Mouse (Mus musculus): ENCODE results near the gene Fcrlb. TPM values are rescaled to one million over a fixed set of nuclear protein-coding genes. Genes with fewer than 3 reads are reported as not detected.

Gene Fcrlb
- polyA plus RNA-seq, 1 experiment from 2014 or later, result 0.27 TPM

GRCm38 (mm10) chr1:170884390-170884789, 28.4 kb downstream of the Fcrlb start:
- ATAC-seq, result peak; percentile 16; the same call in 1 of the 2 replicates

GRCm38 (mm10) chr1:170882915-170883485, 29.7 kb downstream of the Fcrlb start:
- peak overlapping the region; percentile 81 for H3K4me2 ChIP-seq (ENCODE audit: low read depth, low read length)
- peak overlapping the region; percentile 95 for H3K27ac ChIP-seq (ENCODE audit: low read length)
- H3K4me1 ChIP-seq (ENCODE audit: control insufficient read depth, insufficient read depth, low read length), result peaks cover 6% of the 10 kb centered on the region; the same call in 1 of the 2 replicates
- peaks cover 8% of the 10 kb centered on the region; the same call in 1 of the 2 replicates for H3K36me3 ChIP-seq (ENCODE audit: control insufficient read depth, insufficient read depth, low read length)
- 0 out of 2 replicates have a peak overlapping the region, but pooled peaks have one; percentile 90 for H3K9ac ChIP-seq (ENCODE audit: low read depth, low read length)
- H3K27me3 ChIP-seq (replicated peaks; ENCODE audit: control insufficient read depth, insufficient read depth, low read length), result no peaks in the 10 kb centered on the region
- peak overlapping the region; percentile 88 for H3K4me3 ChIP-seq (ENCODE audit: low read length)
- peak; percentile 45 for ATAC-seq
- no peaks in the 10 kb centered on the region for H3K9me3 ChIP-seq (ENCODE audit: control insufficient read depth, low read length)
- 47% methylated on average over 5 of the region's 5 CpGs for WGBS

More at GRCm38 (mm10) chr1:170884390-170884789, 28.4 kb downstream of the Fcrlb start:
- Histone ChIP-seq H3K36me3 (ENCODE audit: control insufficient read depth, insufficient read depth, low read length) (peaks cover 2% of the 10 kb centered on the region; the same call in 1 of the 2 replicates), H3K27me3 (replicated peaks; ENCODE audit: control insufficient read depth, insufficient read depth, low read length) (no peaks in the 10 kb centered on the region), H3K4me1 (ENCODE audit: control insufficient read depth, insufficient read depth, low read length) (peaks cover 8% of the 10 kb centered on the region; the same call in 1 of the 2 replicates), H3K9ac (ENCODE audit: low read depth, low read length) (peak overlapping the region; percentile 90), H3K4me2 (ENCODE audit: low read depth, low read length) (peak overlapping the region; percentile 81), H3K4me3 (ENCODE audit: low read length) (peak overlapping the region; percentile 88), H3K27ac (ENCODE audit: low read length) (peak overlapping the region; percentile 95), H3K9me3 (ENCODE audit: control insufficient read depth, low read length) (no peaks in the 10 kb centered on the region)
- WGBS, result 12% methylated on average over 8 of the region's 8 CpGs

GRCm38 (mm10) chr1:170876906-170877305, 35.8 kb downstream of the Fcrlb start:
- H3K4me2 ChIP-seq (ENCODE audit: low read depth, low read length), result no peak overlapping the region
- H3K4me1 ChIP-seq (ENCODE audit: control insufficient read depth, insufficient read depth, low read length), result no peaks in the 10 kb centered on the region
- no peaks in the 10 kb centered on the region for H3K9me3 ChIP-seq (ENCODE audit: control insufficient read depth, low read length)
- ATAC-seq, result no peak
- H3K36me3 ChIP-seq (ENCODE audit: control insufficient read depth, insufficient read depth, low read length), result peaks cover 13% of the 10 kb centered on the region
- 94% methylated on average over 5 of the region's 5 CpGs for WGBS
- no peak overlapping the region for H3K4me3 ChIP-seq (ENCODE audit: low read length)
- H3K27me3 ChIP-seq (replicated peaks; ENCODE audit: control insufficient read depth, insufficient read depth, low read length), result no peaks in the 10 kb centered on the region
- no peak overlapping the region for H3K9ac ChIP-seq (ENCODE audit: low read depth, low read length)
- H3K27ac ChIP-seq (ENCODE audit: low read length), result no peak overlapping the region

- Histone ChIP-seq H3K4me3 (ENCODE audit: low read length) (no peak overlapping the region), H3K4me2 (ENCODE audit: low read depth, low read length) (no peak overlapping the region), H3K4me1 (ENCODE audit: control insufficient read depth, insufficient read depth, low read length) (no peaks in the 10 kb centered on the region), H3K36me3 (ENCODE audit: control insufficient read depth, insufficient read depth, low read length) (peaks cover 13% of the 10 kb centered on the region), H3K27ac (ENCODE audit: low read length) (peak overlapping the region; percentile 3; the same call in 1 of the 2 replicates), H3K9me3 (ENCODE audit: control insufficient read depth, low read length) (no peaks in the 10 kb centered on the region), H3K9ac (ENCODE audit: low read depth, low read length) (no peak overlapping the region), H3K27me3 (replicated peaks; ENCODE audit: control insufficient read depth, insufficient read depth, low read length) (no peaks in the 10 kb centered on the region)
- peak; percentile 67 for ATAC-seq
- 60% methylated on average over 3 of the region's 3 CpGs for WGBS
These were observed 37.1 kb downstream of the Fcrlb start for GRCm38 (mm10) chr1:170875676-170876075.

- H3K27me3 ChIP-seq (replicated peaks; ENCODE audit: control insufficient read depth, insufficient read depth, low read length), result no peaks in the 10 kb centered on the region
- WGBS, result 92% methylated on average over 2 of the region's 2 CpGs
- peaks cover 4% of the 10 kb centered on the region for H3K36me3 ChIP-seq (ENCODE audit: control insufficient read depth, insufficient read depth, low read length)
- no peak overlapping the region for H3K27ac ChIP-seq (ENCODE audit: low read length)
- H3K9ac ChIP-seq (ENCODE audit: low read depth, low read length), result no peak overlapping the region
- H3K9me3 ChIP-seq (ENCODE audit: control insufficient read depth, low read length), result no peaks in the 10 kb centered on the region
- no peak for ATAC-seq
- H3K4me3 ChIP-seq (ENCODE audit: low read length), result no peak overlapping the region
- H3K4me2 ChIP-seq (ENCODE audit: low read depth, low read length), result no peak overlapping the region
- H3K4me1 ChIP-seq (ENCODE audit: control insufficient read depth, insufficient read depth, low read length), result no peaks in the 10 kb centered on the region
These were observed 40.8 kb downstream of the Fcrlb start for GRCm38 (mm10) chr1:170871961-170872360.

- Histone ChIP-seq H3K36me3 (ENCODE audit: control insufficient read depth, insufficient read depth, low read length) (peaks cover 4% of the 10 kb centered on the region), H3K4me1 (ENCODE audit: control insufficient read depth, insufficient read depth, low read length) (no peaks in the 10 kb centered on the region), H3K4me2 (ENCODE audit: low read depth, low read length) (no peak overlapping the region), H3K27ac (ENCODE audit: low read length) (no peak overlapping the region; the same call in 1 of the 2 replicates), H3K27me3 (replicated peaks; ENCODE audit: control insufficient read depth, insufficient read depth, low read length) (no peaks in the 10 kb centered on the region), H3K9me3 (ENCODE audit: control insufficient read depth, low read length) (no peaks in the 10 kb centered on the region), H3K4me3 (ENCODE audit: low read length) (no peak overlapping the region), H3K9ac (ENCODE audit: low read depth, low read length) (no peak overlapping the region)
- ATAC-seq, result no peak
- WGBS, result 87% methylated on average over 6 of the region's 6 CpGs
These were observed 41.3 kb downstream of the Fcrlb start for GRCm38 (mm10) chr1:170871402-170871801.

GRCm38 (mm10) chr1:170868905-170869283, 43.8 kb downstream of the Fcrlb start:
- Histone ChIP-seq H3K27me3 (replicated peaks; ENCODE audit: control insufficient read depth, insufficient read depth, low read length) (no peaks in the 10 kb centered on the region), H3K36me3 (ENCODE audit: control insufficient read depth, insufficient read depth, low read length) (no peaks in the 10 kb centered on the region; the same call in 1 of the 2 replicates), H3K9ac (ENCODE audit: low read depth, low read length) (peak overlapping the region; percentile 62), H3K4me2 (ENCODE audit: low read depth, low read length) (peak overlapping the region; percentile 66), H3K4me3 (ENCODE audit: low read length) (peak overlapping the region; percentile 67), H3K27ac (ENCODE audit: low read length) (no peak overlapping the region), H3K4me1 (ENCODE audit: control insufficient read depth, insufficient read depth, low read length) (no peaks in the 10 kb centered on the region), H3K9me3 (ENCODE audit: control insufficient read depth, low read length) (no peaks in the 10 kb centered on the region)
- peak; percentile 39 for ATAC-seq
- WGBS, result 17% methylated on average over 14 of the region's 14 CpGs

- Histone ChIP-seq H3K4me3 (ENCODE audit: low read length) (peak overlapping the region; percentile 92), H3K9me3 (ENCODE audit: control insufficient read depth, low read length) (no peaks in the 10 kb centered on the region), H3K9ac (ENCODE audit: low read depth, low read length) (peak overlapping the region; percentile 85), H3K27me3 (replicated peaks; ENCODE audit: control insufficient read depth, insufficient read depth, low read length) (no peaks in the 10 kb centered on the region), H3K4me1 (ENCODE audit: control insufficient read depth, insufficient read depth, low read length) (no peaks in the 10 kb centered on the region), H3K4me2 (ENCODE audit: low read depth, low read length) (peak overlapping the region; percentile 77), H3K27ac (ENCODE audit: low read length) (no peak overlapping the region), H3K36me3 (ENCODE audit: control insufficient read depth, insufficient read depth, low read length) (no peaks in the 10 kb centered on the region; the same call in 1 of the 2 replicates)
- WGBS, result under 1% methylated on average over 33 of the region's 33 CpGs
- peak; percentile 81 for ATAC-seq
These were observed 44.4 kb downstream of the Fcrlb start for GRCm38 (mm10) chr1:170868107-170868904.

- no peaks in the 10 kb centered on the region for H3K27me3 ChIP-seq (replicated peaks; ENCODE audit: control insufficient read depth, insufficient read depth, low read length)
- peak within 1 kb of the TSS; percentile 85 for H3K27ac ChIP-seq (ENCODE audit: low read length)
- no peaks in the 10 kb centered on the region; the same call in 1 of the 2 replicates for H3K36me3 ChIP-seq (ENCODE audit: control insufficient read depth, insufficient read depth, low read length)
- peak; percentile 74 for ATAC-seq
- peak within 1 kb of the TSS; percentile 92 for H3K4me3 ChIP-seq (ENCODE audit: low read length)
- H3K4me1 ChIP-seq (ENCODE audit: control insufficient read depth, insufficient read depth, low read length), result no peaks in the 10 kb centered on the region
- H3K9me3 ChIP-seq (ENCODE audit: control insufficient read depth, low read length), result no peaks in the 10 kb centered on the region
- H3K9ac ChIP-seq (ENCODE audit: low read depth, low read length), result peak within 1 kb of the TSS; percentile 85
- peak within 1 kb of the TSS; percentile 77 for H3K4me2 ChIP-seq (ENCODE audit: low read depth, low read length)
- under 1% methylated on average over 25 of the region's 25 CpGs for WGBS
These were observed 45.0 kb downstream of the Fcrlb start, which contains the start of gene Atf6 for GRCm38 (mm10) chr1:170867691-170868105. Gene Atf6 (minus strand): TSS chr1:170867771.
